Mouse (Mus musculus) gastrocnemius, postnatal 14 days (tissue): ENCODE data around the gene Ap3d1. TPM values are rescaled to one million over a fixed set of nuclear protein-coding genes. Genes with fewer than 3 reads are reported as not detected.
A peak's percentile ranks its signal among the peaks of the same experiment; 100 is the strongest.

Experiments used
- DNase-seq: peaks from one replicate; pipeline ENCODE4 v3.0.0; 2021; ENCODE audit warnings: mixed read lengths
- intact Hi-C: fragments of 180-260 bp; cut with DNase I; formaldehyde crosslinking; loops from one replicate; pipeline ENCODE4 v1.15.1; 2025; ENCODE audit warnings: low total_unique reads
- total RNA-seq, 2 experiments: library from RNA; stranded (reverse); gene quantifications; 2 replicates each; pipeline ENCODE4 v1.2.3; 2021

Ap3d1 gene
- total RNA-seq, 2 experiments from 2014 or later = 23.7 to 25.2 TPM

- intact Hi-C loops = no loop called here
- no peak for DNase-seq
Measured at GRCm38 (mm10) chr10:80674851-80675404, 67.1 kb downstream of the Ap3d1 start.

- no peak for DNase-seq
- intact Hi-C loops = no loop called here
Measured at GRCm38 (mm10) chr10:80674161-80674711, 67.8 kb downstream of the Ap3d1 start.

- DNase-seq = no peak
- intact Hi-C loops = no loop called here
Measured at GRCm38 (mm10) chr10:80673690-80674089, 68.4 kb downstream of the Ap3d1 start.

- intact Hi-C loops = no loop called here
- DNase-seq = no peak
Measured at GRCm38 (mm10) chr10:80671936-80672690, 70.0 kb downstream of the Ap3d1 start.

GRCm38 (mm10) chr10:80671251-80671650 lies 70.8 kb downstream of the Ap3d1 start:
- DNase-seq = no peak
- intact Hi-C loops = no loop called here

DNA sequence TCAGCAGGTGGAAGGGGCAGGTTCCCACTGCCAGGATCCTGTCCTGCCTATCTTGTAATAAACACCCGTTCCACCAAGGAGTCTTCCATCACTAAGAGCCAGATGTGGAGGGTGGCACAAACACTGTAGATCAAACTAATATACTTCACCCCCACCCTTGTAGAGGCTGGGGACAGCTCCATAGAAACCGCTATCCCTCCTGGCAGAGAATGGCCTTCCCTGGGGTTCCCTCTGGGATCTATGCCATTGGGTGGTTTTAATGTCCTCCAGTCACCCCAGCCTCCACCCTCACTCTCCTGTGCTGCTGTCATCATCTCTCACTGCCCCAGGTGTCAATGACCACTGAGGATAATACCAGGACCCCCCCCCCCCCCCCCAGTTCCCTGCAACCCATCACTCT lies 71.5 kb downstream of the Ap3d1 start:
- DNase-seq = no peak
- intact Hi-C loops = no loop called here

DNA sequence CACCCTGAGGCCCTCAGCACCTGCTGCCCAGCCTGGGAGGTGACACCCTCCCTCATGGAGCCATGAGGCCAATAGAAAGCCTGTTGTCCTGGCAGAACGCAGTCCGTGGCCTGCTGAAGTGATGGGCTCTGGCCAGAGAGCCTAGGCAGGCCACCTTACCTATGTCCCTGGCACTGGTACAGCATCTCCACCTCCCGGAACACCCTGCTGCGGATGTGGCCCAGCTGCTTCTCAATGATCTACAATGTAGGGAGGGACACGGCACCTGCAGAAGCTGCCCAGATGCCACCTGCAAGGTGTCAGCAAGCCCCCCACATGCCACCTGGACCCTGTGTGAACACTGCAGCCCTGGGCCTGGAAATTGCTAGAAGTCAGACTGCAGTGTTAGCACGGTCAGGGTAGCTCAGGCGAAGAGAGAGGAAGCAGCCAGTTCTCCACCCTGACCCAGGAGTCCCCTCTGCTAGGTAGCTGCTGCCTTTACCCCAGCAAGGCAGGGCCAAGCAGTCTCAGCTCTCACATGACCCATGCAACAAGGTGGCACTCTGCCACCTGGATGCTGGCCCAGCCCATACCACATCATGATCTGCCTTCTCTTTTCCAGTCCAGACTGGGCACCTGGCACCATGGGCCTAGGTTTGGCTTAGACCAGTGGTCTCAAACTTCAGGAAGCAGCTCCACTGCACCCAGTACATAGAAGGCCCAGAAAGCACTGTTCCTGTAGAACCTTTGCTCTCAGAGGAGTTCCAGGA lies 72.2 kb downstream of the Ap3d1 start:
- intact Hi-C loops = no loop called here
- DNase-seq = peak; percentile 71

DNA sequence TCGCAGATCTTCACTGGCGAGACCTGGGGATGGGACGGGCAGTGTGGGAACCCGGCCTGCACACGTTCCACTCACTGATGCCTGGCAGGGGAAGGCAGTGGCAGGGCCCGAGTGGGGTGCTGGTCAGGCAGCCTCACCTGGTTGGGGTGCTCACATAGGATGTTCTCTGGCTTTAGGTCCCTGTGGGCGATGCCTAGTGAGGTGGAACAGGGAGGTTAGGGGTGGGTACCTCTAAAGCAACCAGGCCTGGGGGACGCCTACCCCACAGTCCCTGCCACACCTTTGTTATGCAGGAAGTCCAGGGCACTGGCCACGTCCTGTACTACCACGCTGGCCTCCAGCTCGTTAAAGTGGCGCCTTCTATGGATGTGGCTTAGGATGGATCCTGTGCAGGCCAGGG lies 73.0 kb downstream of the Ap3d1 start:
- intact Hi-C loops = no loop called here

GRCm38 (mm10) chr10:80668614-80669013 lies 73.5 kb downstream of the Ap3d1 start:
- peak; percentile 88 for DNase-seq
- intact Hi-C loops = no loop called here

More for the DNA sequence above, 73.0 kb downstream of the Ap3d1 start:
- no peak for DNase-seq

DNA sequence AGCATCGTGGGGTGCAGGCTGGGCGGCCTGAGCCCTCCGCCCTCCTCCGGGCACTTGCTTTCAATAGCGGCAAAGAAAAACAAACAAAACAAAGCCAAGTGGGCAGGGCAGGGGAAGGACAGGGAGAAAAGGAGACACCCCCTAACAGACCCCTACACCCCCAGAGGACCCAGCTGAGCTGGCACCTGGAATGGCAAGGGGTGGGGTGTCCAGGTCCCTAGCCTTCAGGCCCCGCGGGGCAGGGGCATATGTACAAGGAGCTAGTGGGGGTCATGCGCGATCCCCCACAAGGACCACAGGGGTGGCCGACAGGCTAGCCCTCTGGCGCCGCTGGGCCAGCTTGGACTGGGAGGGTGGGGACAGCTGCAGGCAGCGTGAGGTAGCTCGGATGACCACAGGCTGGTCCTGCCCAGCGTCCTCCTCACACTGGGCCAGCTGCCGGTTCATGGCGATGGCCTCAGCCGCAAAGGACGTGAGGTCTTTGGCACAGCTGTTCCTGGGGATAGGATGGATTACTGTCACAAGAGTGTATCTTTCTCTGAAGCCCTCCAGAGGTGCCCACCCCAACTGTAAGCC lies 75.1 kb downstream of the Ap3d1 start:
- intact Hi-C loops = no loop called here
- peak; percentile 73 for DNase-seq

GRCm38 (mm10) chr10:80665981-80666733 lies 75.9 kb downstream of the Ap3d1 start:
- intact Hi-C loops = no loop called here
- no peak for DNase-seq

DNA sequence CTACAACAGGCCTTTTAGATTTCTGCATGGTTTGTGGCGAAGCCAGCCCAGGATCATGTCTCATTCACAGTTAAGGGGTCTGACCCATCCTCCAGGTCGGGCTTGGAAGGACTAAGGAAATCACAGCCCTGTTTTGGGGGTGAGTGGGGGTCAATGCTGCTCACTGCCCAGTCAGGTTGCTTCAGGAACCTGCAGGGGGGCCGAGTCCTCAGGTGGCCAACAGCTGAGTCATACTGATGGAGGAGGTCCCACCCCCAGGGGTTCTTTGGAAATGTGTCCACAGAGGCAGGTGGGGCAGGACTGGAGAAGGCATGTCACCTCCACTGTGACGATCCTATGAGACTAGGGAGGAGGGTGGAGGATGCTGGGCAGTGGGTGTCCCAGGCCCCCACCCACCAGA lies 76.6 kb downstream of the Ap3d1 start:
- DNase-seq = no peak
- intact Hi-C loops = no loop called here

GRCm38 (mm10) chr10:80665016-80665380 lies 77.1 kb downstream of the Ap3d1 start:
- intact Hi-C loops = no loop called here
- DNase-seq = peak; percentile 87

DNA sequence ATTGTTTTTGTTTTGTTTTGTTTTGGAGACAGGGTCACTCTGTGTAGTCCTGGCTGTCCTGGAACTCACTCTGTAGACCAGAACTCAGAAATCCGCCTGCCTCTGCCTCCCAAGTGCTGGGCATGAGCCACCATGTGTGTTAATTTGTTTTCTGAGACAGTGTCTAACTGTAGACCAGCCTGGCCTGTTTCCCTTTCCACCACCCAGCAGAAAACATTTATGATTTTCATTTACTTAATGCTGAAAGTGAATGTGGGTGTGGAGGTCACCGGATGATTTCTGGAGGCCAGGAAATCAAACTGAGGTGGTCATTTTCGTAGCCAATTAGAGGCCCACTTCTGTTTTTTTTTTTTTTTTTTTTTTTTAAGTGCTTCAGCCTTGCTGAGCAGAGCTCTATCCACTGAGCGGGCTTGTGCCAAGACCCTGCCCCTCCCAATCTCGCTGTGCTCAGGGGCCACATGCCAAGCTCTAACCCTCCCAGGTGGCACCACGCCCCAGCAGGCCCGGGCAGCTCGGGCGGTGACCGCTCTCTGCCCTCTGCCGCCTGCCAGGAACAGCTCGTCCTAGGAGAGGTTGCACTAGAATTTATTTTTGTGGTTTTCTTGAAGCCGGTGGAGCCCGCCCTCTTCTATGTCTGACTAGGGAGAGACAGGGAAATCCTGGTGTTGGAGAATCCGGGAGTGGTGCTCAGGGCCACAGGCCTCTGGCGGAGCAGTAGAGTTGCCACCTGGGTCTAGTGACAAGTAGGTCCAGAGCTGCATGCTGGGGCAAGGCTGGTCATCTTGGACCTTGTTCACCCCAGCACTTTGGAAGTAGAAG lies 77.7 kb downstream of the Ap3d1 start:
- peak; percentile 93 for DNase-seq
- intact Hi-C loops = no loop called here

DNA sequence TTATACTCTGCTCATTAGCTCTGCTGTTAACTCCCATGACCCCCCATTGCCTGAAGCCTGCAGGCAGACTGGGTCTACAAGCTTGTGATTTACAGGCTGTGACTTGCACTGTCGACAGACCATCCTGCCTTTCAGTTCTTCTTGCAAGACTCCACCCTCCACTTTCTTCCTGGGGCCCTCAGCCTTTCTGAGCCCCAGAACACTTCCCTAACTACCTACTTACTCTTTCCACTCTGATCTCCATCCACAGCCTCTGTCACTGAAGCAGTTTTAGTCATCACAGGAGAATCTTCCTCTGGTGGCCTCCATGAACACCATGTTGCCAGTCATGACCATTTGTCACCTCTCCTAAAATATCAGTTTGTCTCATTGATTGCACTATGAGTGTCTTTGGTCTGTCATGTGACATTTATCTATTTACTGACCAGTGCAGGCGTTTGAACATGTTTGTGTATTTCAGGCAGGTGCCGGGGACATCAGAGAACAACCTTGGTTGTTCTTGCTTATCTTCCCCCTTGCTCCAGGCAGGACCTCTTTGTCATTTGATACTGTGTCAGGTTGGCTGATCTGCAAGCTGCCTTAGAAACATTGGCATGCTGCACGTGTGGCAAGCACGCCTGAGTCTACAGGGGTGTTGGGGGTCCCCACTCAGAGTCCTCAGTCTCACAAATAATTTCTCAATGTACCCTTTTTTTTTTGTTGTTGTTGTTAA lies 78.4 kb downstream of the Ap3d1 start:
- intact Hi-C loops = no loop called here

DNA sequence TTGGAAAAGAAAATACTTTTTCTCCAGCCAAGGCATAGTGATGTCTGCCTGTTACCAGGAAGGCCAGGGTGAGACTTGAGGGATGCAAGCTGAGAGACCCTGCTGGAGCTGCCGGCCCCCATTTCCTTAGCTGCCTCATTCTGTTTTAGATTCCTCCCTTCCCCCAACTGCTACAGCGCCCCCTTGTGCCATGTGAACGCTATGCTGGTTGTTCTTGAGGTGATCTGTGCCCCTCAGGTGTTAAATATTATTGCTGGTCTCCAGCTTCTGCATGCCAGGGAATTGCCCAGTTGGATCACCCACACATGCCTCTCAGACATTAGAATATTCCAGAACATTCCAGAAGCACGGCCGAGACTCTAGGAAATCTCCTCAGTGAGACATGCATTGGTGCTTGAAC lies 80.9 kb downstream of the Ap3d1 start:
- peak; percentile 56 for DNase-seq
- intact Hi-C loops = no loop called here

More for the DNA sequence above, 78.4 kb downstream of the Ap3d1 start:
- DNase-seq = no peak

DNA sequence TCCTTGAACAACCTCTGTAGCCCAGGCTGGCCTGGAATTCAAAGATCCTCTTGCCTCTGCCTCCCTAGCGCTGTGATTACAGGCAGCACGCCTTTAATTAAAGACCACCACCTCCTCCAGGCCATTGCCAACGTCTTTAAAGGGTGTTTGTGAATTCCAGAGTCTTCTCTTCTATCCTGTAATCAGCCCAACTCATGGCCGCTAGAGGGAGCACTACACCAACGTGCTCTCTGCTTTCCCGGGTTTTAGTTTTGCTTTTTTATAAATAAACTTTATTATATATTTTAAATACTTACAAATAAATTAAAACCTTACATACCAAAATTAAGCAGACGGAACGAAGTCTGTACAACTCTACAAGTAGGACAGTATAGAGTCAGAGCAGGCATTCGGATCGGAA lies 82.9 kb downstream of the Ap3d1 start:
- peak; percentile 72 for DNase-seq
- intact Hi-C loops = no loop called here

- no peak for DNase-seq
- intact Hi-C loops = no loop called here
Measured at GRCm38 (mm10) chr10:80658841-80659202, 83.2 kb downstream of the Ap3d1 start.
